Mouse (Mus musculus): ENCODE measurements around the gene Dxo. TPM values are rescaled to one million over a fixed set of nuclear protein-coding genes. Genes with fewer than 3 reads are reported as not detected.

Dxo gene
- polyA plus RNA-seq, 1 experiment from 2014 or later, result 88.8 TPM

DNA sequence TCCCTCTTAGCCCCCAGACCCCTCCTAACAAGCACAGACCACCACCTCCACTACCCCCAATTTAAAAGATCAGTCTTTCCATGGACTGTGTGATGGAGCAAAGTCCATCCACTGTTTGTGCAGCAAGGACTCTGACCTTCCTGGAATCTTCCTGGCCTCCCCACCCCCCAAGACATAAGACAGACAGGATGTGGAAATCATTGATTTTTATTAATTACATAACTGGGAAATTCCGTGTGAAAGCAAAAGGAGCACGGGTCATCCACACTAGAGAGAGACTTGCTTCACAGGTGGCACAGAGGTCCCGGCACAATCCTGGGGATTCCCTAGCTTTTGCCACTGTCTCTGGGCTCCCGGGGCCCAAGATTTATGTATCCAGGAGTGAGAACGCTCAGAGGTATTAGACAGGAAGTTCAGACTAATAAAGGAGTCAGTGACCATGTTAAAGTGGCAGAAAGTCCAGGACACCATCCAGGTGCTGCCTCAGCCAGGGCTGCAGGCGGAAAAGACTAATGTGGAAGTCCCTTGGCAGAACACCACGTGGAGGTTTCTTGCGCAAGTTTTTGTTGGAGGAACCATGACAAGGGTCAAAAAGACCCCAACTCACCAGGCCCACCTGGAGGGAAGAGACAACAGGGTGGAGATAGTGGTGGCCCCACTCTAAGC lies 25.7 kb downstream of the Dxo start, which contains the start of gene Cfb:
TSS of gene Cfb (minus strand) at position 103 of the 666 bp plus-strand sequence.
- H3K36me3 ChIP-seq (replicated peaks), result peaks cover 12% of the 10 kb centered on the region
- no peak within 1 kb of the TSS for H3K4me3 ChIP-seq
- no peak within 1 kb of the TSS for H3K27ac ChIP-seq (replicated peaks)
- 76% methylated on average over 8 of the region's 8 CpGs for WGBS
- H3K4me1 ChIP-seq, result no peaks in the 10 kb centered on the region
- DNase-seq (ENCODE audit: low spot score), result no peak
- 0 out of 2 replicates have a peak, but pooled peaks cover 8% of the 10 kb centered on the region for H3K27me3 ChIP-seq (replicated peaks; ENCODE audit: low read depth, poor library complexity, severe bottlenecking)
- no peaks in the 10 kb centered on the region for H3K9me3 ChIP-seq

DNA sequence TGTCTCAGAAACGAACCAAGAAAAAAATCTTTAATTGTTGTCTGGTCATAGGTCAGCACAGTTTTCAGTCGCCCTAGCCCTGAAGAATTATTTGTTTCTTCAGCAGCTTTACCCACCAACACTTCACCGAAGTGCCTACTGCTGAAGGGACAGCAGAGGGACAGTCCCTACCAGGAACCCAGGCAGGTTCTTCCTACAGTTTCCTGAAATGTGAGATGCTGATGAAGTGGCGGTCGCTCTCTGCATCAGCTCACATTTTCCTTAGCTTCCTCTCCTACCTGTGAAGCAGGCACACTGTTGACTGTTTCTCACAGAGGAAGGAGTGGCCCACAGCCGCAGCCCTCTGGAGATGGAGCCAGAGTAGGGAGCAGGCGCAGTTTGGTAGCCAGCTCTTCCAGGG lies 29.2 kb downstream of the Dxo start:
- no peak overlapping the region for H3K4me3 ChIP-seq
- 0 out of 2 replicates have a peak, but pooled peaks cover 8% of the 10 kb centered on the region for H3K27me3 ChIP-seq (replicated peaks; ENCODE audit: low read depth, poor library complexity, severe bottlenecking)
- H3K36me3 ChIP-seq (replicated peaks), result no peaks in the 10 kb centered on the region
- no peak for DNase-seq (ENCODE audit: low spot score)
- H3K4me1 ChIP-seq, result no peaks in the 10 kb centered on the region
- WGBS, result 64% methylated on average over 7 of the region's 7 CpGs
- H3K9me3 ChIP-seq, result no peaks in the 10 kb centered on the region
- no peak overlapping the region for H3K27ac ChIP-seq (replicated peaks)

GRCm38 (mm10) chr17:34874321-34874720 lies 37.5 kb downstream of the Dxo start:
- WGBS, result 93% methylated on average over 6 of the region's 6 CpGs
- Histone ChIP-seq H3K27ac (replicated peaks) (no peak overlapping the region), H3K27me3 (replicated peaks; ENCODE audit: low read depth, poor library complexity, severe bottlenecking) (no peaks in the 10 kb centered on the region), H3K9me3 (no peaks in the 10 kb centered on the region), H3K4me3 (no peak overlapping the region), H3K36me3 (replicated peaks) (no peaks in the 10 kb centered on the region), H3K4me1 (peaks cover 3% of the 10 kb centered on the region)
- no peak for DNase-seq (ENCODE audit: low spot score)

- Histone ChIP-seq H3K4me1 (peaks cover 27% of the 10 kb centered on the region), H3K4me3 (no peak within 1 kb of the TSS), H3K9me3 (no peaks in the 10 kb centered on the region), H3K36me3 (replicated peaks) (no peaks in the 10 kb centered on the region), H3K27ac (replicated peaks) (peak within 1 kb of the TSS; percentile 54), H3K27me3 (replicated peaks; ENCODE audit: low read depth, poor library complexity, severe bottlenecking) (peaks cover 34% of the 10 kb centered on the region)
- WGBS, result 54% methylated on average over 11 of the region's 11 CpGs
- peak; percentile 32 for DNase-seq (ENCODE audit: low spot score)
Observed at GRCm38 (mm10) chr17:34879336-34879879, 42.6 kb downstream of the Dxo start, which contains the start of gene Zbtb12. Gene Zbtb12 (plus strand): TSS chr17:34879483.

DNA sequence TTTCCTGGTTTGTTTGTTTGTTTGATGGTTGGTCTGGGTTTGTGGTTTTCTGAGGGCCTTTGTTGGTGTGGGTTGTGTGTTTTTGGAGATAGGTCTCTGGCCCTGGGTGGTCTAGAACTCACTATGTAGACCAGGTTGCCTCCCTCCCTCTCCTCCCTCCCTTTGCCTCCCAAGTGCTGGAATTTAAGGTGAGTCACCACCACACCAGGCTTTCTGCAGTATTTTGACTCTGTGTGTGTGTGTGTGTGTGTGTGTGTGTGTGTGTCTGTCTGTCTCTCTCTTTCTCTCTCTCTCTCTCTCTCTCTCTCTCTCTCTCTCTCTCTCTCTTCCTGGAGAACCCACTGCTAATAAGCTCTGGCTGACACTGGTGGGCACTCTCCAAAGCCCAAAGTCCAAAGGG lies 44.3 kb downstream of the Dxo start:
- H3K27ac ChIP-seq (replicated peaks), result no peak overlapping the region
- no peak for DNase-seq (ENCODE audit: low spot score)
- H3K4me3 ChIP-seq, result no peak overlapping the region

DNA sequence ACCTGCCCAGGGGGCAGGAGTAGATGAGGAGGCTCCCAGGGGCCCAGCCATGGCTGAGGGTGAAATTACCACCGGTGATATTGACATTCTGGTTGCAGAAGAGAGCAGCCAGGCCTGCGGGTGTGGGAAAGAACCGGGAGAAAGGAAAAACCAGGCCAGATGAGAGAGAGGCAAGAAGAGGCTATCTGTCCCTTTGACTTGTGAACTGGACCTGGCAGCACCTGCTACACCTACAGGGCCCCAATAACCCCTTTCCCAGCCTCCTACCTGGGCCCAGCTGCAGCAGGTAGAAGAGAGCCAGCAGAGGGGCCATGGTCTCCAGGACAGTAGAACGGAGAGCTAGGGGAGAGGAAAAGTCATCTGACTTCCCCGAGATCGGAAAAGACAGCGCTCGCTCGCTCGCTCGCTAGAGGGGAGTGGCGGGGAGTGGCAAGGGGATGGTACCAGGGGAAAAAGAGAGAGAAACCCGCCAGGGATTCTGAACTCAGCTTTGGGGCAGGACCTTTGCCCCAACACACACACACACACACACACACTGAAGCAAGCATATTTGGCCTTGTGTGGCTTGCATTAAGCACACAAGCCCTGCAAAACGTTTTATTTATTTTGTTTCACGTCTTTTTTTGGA lies 45.0 kb downstream of the Dxo start, which contains the start of gene Gm20547:
TSS of gene Gm20547 (minus strand) at position 360 of the 628 bp plus-strand sequence.
- Histone ChIP-seq H3K9me3 (no peaks in the 10 kb centered on the region), H3K36me3 (replicated peaks) (no peaks in the 10 kb centered on the region), H3K4me1 (peaks cover 27% of the 10 kb centered on the region), H3K27ac (replicated peaks) (0 out of 2 replicates have a peak within 1 kb of the TSS, but pooled peaks have one; percentile 7), H3K4me3 (peak within 1 kb of the TSS; percentile 31), H3K27me3 (replicated peaks; ENCODE audit: low read depth, poor library complexity, severe bottlenecking) (peaks cover 38% of the 10 kb centered on the region)
- DNase-seq (ENCODE audit: low spot score), result no peak
- WGBS, result 6% methylated on average over 15 of the region's 15 CpGs

More for the DNA sequence above, 44.3 kb downstream of the Dxo start:
- peaks cover 38% of the 10 kb centered on the region for H3K27me3 ChIP-seq (replicated peaks; ENCODE audit: low read depth, poor library complexity, severe bottlenecking)
- H3K4me1 ChIP-seq, result peaks cover 27% of the 10 kb centered on the region
- no peaks in the 10 kb centered on the region for H3K36me3 ChIP-seq (replicated peaks)
- no peaks in the 10 kb centered on the region for H3K9me3 ChIP-seq

GRCm38 (mm10) chr17:34883332-34883731 lies 46.5 kb downstream of the Dxo start:
- 64% methylated on average over 3 of the region's 3 CpGs for WGBS
- Histone ChIP-seq H3K4me3 (no peak overlapping the region), H3K4me1 (peaks cover 27% of the 10 kb centered on the region), H3K27me3 (replicated peaks; ENCODE audit: low read depth, poor library complexity, severe bottlenecking) (peaks cover 38% of the 10 kb centered on the region), H3K36me3 (replicated peaks) (no peaks in the 10 kb centered on the region), H3K27ac (replicated peaks) (no peak overlapping the region), H3K9me3 (no peaks in the 10 kb centered on the region)
- DNase-seq (ENCODE audit: low spot score), result no peak

DNA sequence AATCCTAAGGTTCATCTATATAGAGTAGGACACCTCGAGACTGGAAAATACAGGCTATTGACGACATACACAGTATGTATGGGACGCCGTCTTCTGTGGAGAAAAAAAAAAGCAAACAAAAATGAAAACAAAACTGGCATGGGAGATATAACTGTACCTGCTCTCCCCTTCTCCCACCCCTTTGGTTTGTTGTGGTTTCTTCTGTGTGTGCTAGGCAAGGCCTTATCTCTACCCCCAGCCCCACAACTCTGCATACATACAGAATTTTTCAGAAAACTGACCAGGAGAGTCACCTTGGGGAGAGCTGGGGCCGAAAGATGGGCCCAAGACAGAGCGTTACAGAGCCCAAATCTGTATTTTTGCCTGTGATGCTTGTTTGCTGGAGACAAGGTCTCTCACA lies 47.9 kb downstream of the Dxo start:
- no peak for DNase-seq (ENCODE audit: low spot score)
- no peak overlapping the region for H3K27ac ChIP-seq (replicated peaks)
- no peaks in the 10 kb centered on the region for H3K36me3 ChIP-seq (replicated peaks)
- H3K9me3 ChIP-seq, result no peaks in the 10 kb centered on the region
- peaks cover 36% of the 10 kb centered on the region for H3K27me3 ChIP-seq (replicated peaks; ENCODE audit: low read depth, poor library complexity, severe bottlenecking)
- WGBS, result 88% methylated on average over 6 of the region's 6 CpGs
- H3K4me1 ChIP-seq, result peaks cover 20% of the 10 kb centered on the region
- H3K4me3 ChIP-seq, result no peak overlapping the region

- no peaks in the 10 kb centered on the region for H3K36me3 ChIP-seq (replicated peaks)
- no peaks in the 10 kb centered on the region for H3K9me3 ChIP-seq
- peaks cover 31% of the 10 kb centered on the region for H3K27me3 ChIP-seq (replicated peaks; ENCODE audit: low read depth, poor library complexity, severe bottlenecking)
- WGBS, result 86% methylated on average over 3 of the region's 3 CpGs
- no peak overlapping the region for H3K27ac ChIP-seq (replicated peaks)
- DNase-seq (ENCODE audit: low spot score), result no peak
- H3K4me3 ChIP-seq, result no peak overlapping the region
- H3K4me1 ChIP-seq, result peaks cover 17% of the 10 kb centered on the region
Observed at GRCm38 (mm10) chr17:34885615-34886014, 48.8 kb downstream of the Dxo start.

- Histone ChIP-seq H3K27ac (replicated peaks) (no peak overlapping the region), H3K4me1 (peaks cover 8% of the 10 kb centered on the region), H3K4me3 (no peak overlapping the region), H3K36me3 (replicated peaks) (no peaks in the 10 kb centered on the region), H3K9me3 (no peaks in the 10 kb centered on the region), H3K27me3 (replicated peaks; ENCODE audit: low read depth, poor library complexity, severe bottlenecking) (peaks cover 12% of the 10 kb centered on the region)
- no peak for DNase-seq (ENCODE audit: low spot score)
- WGBS, result 90% methylated on average over 5 of the region's 5 CpGs
Observed at GRCm38 (mm10) chr17:34887942-34888341, 51.1 kb downstream of the Dxo start.

Measured in embryonic facial prominence, embryonic 10.5 days (tissue).